Mouse (Mus musculus): ENCODE measurements around the gene Lyrm1. TPM values are rescaled to one million over a fixed set of nuclear protein-coding genes. Genes with fewer than 3 reads are reported as not detected.

The Lyrm1 gene
- 10.3 TPM for polyA plus RNA-seq (2021)

DNA sequence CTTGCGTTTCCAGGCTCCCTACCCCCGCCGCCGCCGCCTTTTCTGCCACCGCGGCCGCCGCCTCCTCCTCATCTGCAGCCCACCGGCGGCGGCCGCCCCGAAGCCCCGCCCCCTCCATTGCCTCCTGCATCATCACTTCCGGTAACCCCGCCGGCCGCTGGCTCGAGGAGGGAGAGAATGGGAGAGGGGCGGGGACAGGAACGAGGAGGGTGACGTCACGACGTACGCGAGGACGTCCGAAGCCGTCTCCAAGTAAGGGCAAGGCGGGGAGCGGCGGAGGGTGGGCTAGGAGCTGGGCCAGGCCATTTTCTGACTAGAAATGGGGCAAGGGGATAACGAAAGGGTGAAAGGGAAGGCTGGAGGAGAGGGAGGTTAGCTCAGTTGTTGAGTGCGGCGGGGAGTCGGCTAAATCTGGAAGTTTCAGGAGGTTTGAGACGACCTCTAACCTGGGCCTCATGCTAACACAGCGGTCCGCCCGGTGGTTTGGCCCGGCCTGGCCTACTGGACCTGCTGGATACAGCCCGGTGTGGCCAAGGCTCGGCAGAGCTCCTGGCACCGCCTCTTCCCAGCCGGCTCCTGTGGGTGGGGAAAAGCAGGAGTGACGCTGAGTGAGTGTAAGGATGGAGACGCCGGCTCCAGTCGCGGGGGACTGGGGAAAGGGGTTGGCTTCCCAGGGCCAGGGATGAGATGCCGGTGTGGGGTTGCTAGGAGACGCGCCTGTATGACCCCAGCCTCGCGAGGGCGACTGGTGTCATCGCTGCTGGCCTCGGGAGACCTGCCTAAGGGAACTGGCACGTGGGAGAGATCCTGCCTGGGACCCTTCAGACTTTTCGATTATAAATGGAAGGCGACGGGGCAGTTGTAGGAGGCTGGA lies at the start of gene Lyrm1, which contains the start of gene Dcun1d3:
TSS of gene Lyrm1 (plus strand) at position 223 of the 874 bp plus-strand sequence.
TSS of gene Dcun1d3 (minus strand) at position 660 of the 874 bp plus-strand sequence.
- DNase-seq (ENCODE audit: low read depth, low spot score) (peak; percentile 68), ATAC-seq (peak; percentile 98)
- no peaks in the 10 kb centered on the region for H3K27me3 ChIP-seq
- CTCF ChIA-PET, result interaction anchor here (1.3 kb wide), 1 partner anchor 40 kb away, joined by 6 read pairs; no protein-coding TSS in a partner anchor
- POLR2A ChIA-PET, result interaction anchor here (0.6 to 1.1 kb wide), 5 partner anchors 24 to 955 kb away, joined by 3 to 4 read pairs (median 3); no protein-coding TSS in a partner anchor
- no peak for TF ChIP-seq CTCF (IDR thresholded peaks at IDR 0.05)
- in situ Hi-C loops (cut with MboI; ENCODE audit: low pct_unique_long_range_greater_than_20kb), result no loop called here

DNA sequence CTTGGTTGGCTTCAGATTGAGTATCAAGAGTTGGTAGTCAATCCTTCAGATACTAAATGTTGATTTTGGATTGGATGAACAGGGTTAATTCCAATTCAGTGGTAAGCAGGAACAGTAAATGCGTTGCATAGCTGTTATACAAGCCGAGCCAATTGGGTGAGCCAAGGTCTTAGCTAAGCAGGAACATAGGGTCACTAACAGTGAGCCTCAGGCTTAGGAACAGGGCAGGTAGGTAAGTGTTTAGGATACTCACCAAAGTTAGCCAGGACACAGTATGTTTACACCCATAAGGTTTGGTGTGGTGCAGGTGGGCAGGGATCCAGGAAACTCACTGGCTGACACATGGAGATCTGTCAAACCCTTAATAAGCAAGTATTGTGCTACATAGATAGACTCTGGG lies 48.3 kb upstream of the Lyrm1 start:
- ChIA-PET POLR2A (no interaction called here), CTCF (no interaction called here)

DNA sequence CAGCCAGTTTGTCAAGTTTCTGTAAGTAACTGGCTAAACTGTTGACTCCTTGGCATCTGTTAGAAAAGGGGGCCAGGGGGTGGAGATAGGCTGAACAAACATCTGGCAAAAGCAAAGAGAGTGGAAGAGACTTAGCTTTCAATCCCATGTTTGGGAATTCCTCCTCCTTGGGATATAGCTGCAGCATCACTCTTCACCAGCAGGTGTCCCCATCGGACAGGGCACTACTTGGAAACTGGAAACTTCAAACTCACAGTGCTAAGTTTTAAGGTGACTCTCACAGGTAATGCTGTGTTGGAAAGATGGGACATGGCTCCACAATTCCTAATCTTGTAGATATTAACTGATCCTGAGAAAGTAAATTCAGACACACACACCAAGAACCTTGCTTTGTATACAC lies 46.6 kb upstream of the Lyrm1 start:
- H3K27me3 ChIP-seq, result no peaks in the 10 kb centered on the region
- CTCF ChIA-PET, result interaction anchor here (0.8 to 2.0 kb wide), 10 partner anchors 10 to 249 kb away, joined by 3 to 9 read pairs (median 3); no protein-coding TSS in a partner anchor
- ATAC-seq (no peak), DNase-seq (ENCODE audit: low read depth, low spot score) (no peak)
- in situ Hi-C loops (cut with MboI; ENCODE audit: low pct_unique_long_range_greater_than_20kb), result loop anchor here (5.0 kb wide), 2 partner anchors 198 to 248 kb away; partner anchors contain the start of gene Dnah3
- POLR2A ChIA-PET, result interaction anchor here (0.6 kb wide), 1 partner anchor 295 kb away, joined by 4 read pairs; the partner anchor contains the start of gene Acsm2
- peak; percentile 87 for TF ChIP-seq CTCF (IDR thresholded peaks at IDR 0.05)

More for the DNA sequence above, 48.3 kb upstream of the Lyrm1 start:
- in situ Hi-C loops (cut with MboI; ENCODE audit: low pct_unique_long_range_greater_than_20kb), result loop anchor here (5.0 kb wide), 2 partner anchors 200 to 250 kb away; partner anchors contain the start of gene Dnah3
- ATAC-seq (no peak), DNase-seq (ENCODE audit: low read depth, low spot score) (no peak)
- TF ChIP-seq CTCF (IDR thresholded peaks at IDR 0.05), result no peak
- no peaks in the 10 kb centered on the region for H3K27me3 ChIP-seq

DNA sequence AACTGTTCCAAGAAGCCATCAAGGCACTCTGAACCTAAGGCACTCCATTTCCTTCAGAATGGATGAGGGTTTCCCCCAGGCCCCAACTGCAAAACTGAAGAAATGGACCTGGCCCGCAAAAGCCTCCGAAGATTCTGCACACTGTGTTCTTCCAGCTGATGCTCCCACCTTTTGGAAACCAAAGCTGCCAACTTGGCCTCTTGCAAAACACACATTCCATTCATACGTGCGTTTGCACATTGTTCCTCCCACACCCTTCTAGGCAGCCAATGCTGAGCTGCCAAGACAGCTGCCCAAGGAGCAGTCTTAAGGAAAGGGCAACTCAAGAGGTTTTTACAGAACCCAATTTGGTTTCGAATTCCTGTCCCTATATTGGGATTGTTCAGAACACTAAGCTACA lies 44.9 kb upstream of the Lyrm1 start:
- POLR2A ChIA-PET, result interaction anchor here (0.6 to 1.3 kb wide), 2 partner anchors 45 to 312 kb away, joined by 3 to 4 read pairs; partner anchors contain the start of gene Lyrm1
- no peak for DNase-seq (ENCODE audit: low read depth, low spot score)
- TF ChIP-seq CTCF (IDR thresholded peaks at IDR 0.05), result no peak
- peak; percentile 91 for ATAC-seq
- in situ Hi-C loops (cut with MboI; ENCODE audit: low pct_unique_long_range_greater_than_20kb), result loop anchor here (25.0 kb wide), 1 partner anchor 787 kb away; the partner anchor contains the start of gene Uqcrc2
- CTCF ChIA-PET, result interaction anchor here (0.8 to 2.2 kb wide), 6 partner anchors 9 to 247 kb away, joined by 3 to 8 read pairs (median 4); no protein-coding TSS in a partner anchor
- no peaks in the 10 kb centered on the region for H3K27me3 ChIP-seq

DNA sequence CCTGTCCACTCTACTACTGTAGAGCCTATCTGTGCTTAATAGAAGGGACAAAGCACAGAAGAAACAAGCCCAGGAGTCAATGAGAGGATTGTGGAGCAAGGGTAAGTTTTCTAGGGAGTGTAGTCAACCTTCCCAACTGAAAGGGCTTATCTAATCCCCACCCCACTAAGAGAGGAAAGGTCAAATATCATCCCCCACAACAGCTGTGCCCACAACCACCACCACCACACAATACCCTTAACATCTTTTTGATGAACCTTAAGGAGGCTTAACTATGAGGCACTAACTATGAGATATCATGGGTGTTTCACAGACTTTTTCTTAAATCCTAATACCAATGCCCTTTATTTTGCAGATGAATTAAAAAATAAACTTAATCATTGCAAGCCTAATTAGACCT lies 43.2 kb upstream of the Lyrm1 start:
- in situ Hi-C loops (cut with MboI; ENCODE audit: low pct_unique_long_range_greater_than_20kb), result loop anchor here (25.0 kb wide), 1 partner anchor 785 kb away; the partner anchor contains the start of gene Uqcrc2
- DNase-seq (ENCODE audit: low read depth, low spot score) (no peak), ATAC-seq (no peak)
- no peak for TF ChIP-seq CTCF (IDR thresholded peaks at IDR 0.05)
- H3K27me3 ChIP-seq, result no peaks in the 10 kb centered on the region
- POLR2A ChIA-PET, result interaction anchor here (0.7 to 1.7 kb wide), 2 partner anchors 43 to 86 kb away, joined by 3 to 9 read pairs; partner anchors contain the start of genes Dcun1d3 and Lyrm1
- CTCF ChIA-PET, result interaction anchor here (2.2 kb wide), 1 partner anchor 12 kb away, joined by 4 read pairs; no protein-coding TSS in a partner anchor

DNA sequence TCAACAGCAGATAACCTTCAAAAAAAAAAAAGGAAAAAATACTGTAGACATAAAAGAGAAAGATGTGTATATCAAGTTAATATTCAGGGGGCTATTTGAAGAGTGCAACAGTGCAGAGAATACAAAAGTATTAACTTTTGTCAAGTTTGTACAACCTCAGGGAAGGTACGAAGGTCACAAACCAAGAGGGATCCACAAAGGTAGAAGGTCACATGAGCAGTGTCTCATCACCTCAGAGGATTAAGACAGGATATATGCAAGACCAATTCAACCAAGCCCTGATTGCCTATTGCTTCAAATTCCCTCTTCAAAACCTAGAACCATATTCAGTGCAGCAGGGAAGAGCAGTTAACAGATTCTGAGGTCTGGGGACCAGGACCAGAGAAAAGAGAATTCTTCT lies 42.5 kb upstream of the Lyrm1 start:
- ChIA-PET POLR2A (interaction anchor here (0.7 kb wide), 1 partner anchor 87 kb away, joined by 9 read pairs; no protein-coding TSS in a partner anchor), CTCF (interaction anchor here (1.2 to 2.6 kb wide), 2 partner anchors 10 to 40 kb away, joined by 3 to 7 read pairs; no protein-coding TSS in a partner anchor)
- no peak for ATAC-seq
- TF ChIP-seq CTCF (IDR thresholded peaks at IDR 0.05), result no peak
- no peak for DNase-seq (ENCODE audit: low read depth, low spot score)
- no peaks in the 10 kb centered on the region for H3K27me3 ChIP-seq
- in situ Hi-C loops (cut with MboI; ENCODE audit: low pct_unique_long_range_greater_than_20kb), result loop anchor here (25.0 kb wide), 1 partner anchor 784 kb away; the partner anchor contains the start of gene Uqcrc2

DNA sequence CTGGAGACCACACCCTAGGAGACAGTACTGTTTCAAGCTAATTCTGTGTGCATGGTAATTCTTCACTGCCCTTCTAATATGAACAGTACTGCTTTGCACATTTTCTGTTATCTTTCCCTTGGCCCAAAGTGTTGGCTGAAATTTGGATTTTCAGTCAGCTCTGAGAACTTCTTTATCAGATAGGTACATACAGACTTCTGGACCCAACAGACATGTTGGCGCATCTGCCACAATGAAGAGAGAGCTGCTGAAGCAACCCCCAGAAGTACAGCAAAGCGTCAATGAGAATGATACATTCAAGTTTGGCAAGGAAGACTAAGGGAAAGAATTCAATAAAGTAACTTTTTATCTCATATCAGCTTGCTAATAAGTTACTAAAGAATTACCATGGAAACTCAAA lies 41.3 kb upstream of the Lyrm1 start:
- in situ Hi-C loops (cut with MboI; ENCODE audit: low pct_unique_long_range_greater_than_20kb), result loop anchor here (25.0 kb wide), 1 partner anchor 783 kb away; the partner anchor contains the start of gene Uqcrc2
- ATAC-seq (no peak), DNase-seq (ENCODE audit: low read depth, low spot score) (no peak)
- TF ChIP-seq CTCF (IDR thresholded peaks at IDR 0.05), result no peak
- ChIA-PET CTCF (interaction anchor here (1.2 to 2.6 kb wide), 2 partner anchors 8 to 39 kb away, joined by 3 to 7 read pairs; no protein-coding TSS in a partner anchor), POLR2A (no interaction called here)
- no peaks in the 10 kb centered on the region for H3K27me3 ChIP-seq

DNA sequence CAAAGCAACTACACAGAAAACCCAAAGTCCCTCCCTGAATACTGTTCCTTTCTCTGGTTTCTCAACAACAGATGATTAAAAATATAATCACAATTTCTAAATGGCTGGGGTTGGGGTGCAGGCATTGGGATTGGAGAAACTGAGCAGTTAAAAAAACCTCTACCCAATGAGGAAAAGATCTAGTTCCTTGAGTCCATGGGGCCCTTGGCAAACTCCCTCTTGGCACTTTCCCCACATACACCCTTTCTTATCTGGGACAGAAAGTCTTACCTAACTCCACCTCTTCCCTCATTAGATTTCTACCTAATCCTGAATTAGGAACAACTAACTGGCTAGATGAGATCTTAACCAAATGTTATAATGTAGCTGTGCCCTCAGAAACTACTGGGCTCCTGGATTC lies 40.6 kb upstream of the Lyrm1 start:
- no peak for TF ChIP-seq CTCF (IDR thresholded peaks at IDR 0.05)
- in situ Hi-C loops (cut with MboI; ENCODE audit: low pct_unique_long_range_greater_than_20kb), result loop anchor here (25.0 kb wide), 1 partner anchor 782 kb away; the partner anchor contains the start of gene Uqcrc2
- ATAC-seq (no peak), DNase-seq (ENCODE audit: low read depth, low spot score) (no peak)
- CTCF ChIA-PET, result interaction anchor here (1.6 to 2.6 kb wide), 2 partner anchors 8 to 40 kb away, joined by 6 to 7 read pairs; no protein-coding TSS in a partner anchor
- POLR2A ChIA-PET, result interaction anchor here (0.6 kb wide), 1 partner anchor 271 kb away, joined by 4 read pairs; no protein-coding TSS in a partner anchor
- H3K27me3 ChIP-seq, result no peaks in the 10 kb centered on the region

DNA sequence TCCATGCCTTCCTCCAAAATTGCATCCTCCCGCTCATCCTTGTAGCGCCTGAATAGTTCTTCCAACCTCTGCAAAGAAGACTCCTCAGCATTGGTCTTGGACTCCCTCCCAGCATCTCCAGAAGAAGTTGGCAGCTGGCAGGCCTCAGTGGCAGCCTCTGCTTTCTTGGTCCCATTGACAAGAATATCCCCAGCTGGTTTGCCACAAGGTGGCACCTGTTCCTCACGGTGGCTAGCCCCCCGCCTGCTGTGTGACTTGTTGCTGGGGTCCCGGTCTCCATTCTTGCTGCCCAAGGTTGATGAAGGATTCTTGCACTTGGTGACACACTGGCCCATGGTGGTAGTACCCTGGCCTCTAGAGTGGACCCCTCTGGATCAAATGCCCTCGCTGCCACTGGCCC lies 36.2 kb upstream of the Lyrm1 start:
- DNase-seq (ENCODE audit: low read depth, low spot score) (no peak), ATAC-seq (no peak)
- ChIA-PET POLR2A (no interaction called here), CTCF (interaction anchor here (1.0 to 2.3 kb wide), 3 partner anchors 8 to 34 kb away, joined by 3 to 9 read pairs (median 5); no protein-coding TSS in a partner anchor)
- TF ChIP-seq CTCF (IDR thresholded peaks at IDR 0.05), result no peak
- in situ Hi-C loops (cut with MboI; ENCODE audit: low pct_unique_long_range_greater_than_20kb), result loop anchor here (25.0 kb wide), 1 partner anchor 778 kb away; the partner anchor contains the start of gene Uqcrc2
- no peaks in the 10 kb centered on the region for H3K27me3 ChIP-seq

DNA sequence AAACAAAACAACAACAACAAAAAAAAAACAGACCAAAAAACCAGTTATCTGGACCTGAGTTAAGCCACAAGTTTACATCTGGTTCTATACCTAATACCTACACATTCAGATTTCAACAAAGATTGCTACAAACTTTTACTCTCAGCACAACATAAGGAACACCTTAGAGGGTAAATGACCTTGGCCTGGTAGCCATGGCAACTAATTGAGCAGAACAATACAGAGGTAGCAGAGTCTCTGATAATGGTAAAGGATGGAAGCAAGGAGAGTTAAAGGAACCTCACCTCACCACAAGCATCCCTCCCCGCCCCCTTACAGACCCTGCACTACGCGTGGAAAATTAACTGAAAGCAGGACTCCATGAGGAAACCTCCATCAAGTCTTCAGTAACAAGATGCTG lies 35.5 kb upstream of the Lyrm1 start:
- TF ChIP-seq CTCF (IDR thresholded peaks at IDR 0.05), result no peak

More for the DNA sequence above, 35.5 kb upstream of the Lyrm1 start:
- DNase-seq (ENCODE audit: low read depth, low spot score) (no peak), ATAC-seq (no peak)
- in situ Hi-C loops (cut with MboI; ENCODE audit: low pct_unique_long_range_greater_than_20kb), result loop anchor here (25.0 kb wide), 1 partner anchor 777 kb away; the partner anchor contains the start of gene Uqcrc2
- no peaks in the 10 kb centered on the region for H3K27me3 ChIP-seq
- ChIA-PET POLR2A (no interaction called here), CTCF (interaction anchor here (1.0 to 2.3 kb wide), 3 partner anchors 9 to 33 kb away, joined by 3 to 9 read pairs (median 5); no protein-coding TSS in a partner anchor)
